Mouse (Mus musculus): ENCODE measurements around the gene Gng2. TPM values are rescaled to one million over a fixed set of nuclear protein-coding genes. Genes with fewer than 3 reads are reported as not detected.
A peak's percentile ranks its signal among the peaks of the same experiment; 100 is the strongest.

Gene Gng2
- polyA plus RNA-seq, 1 experiment from 2014 or later: 63.9 TPM

- Histone ChIP-seq H3K4me1 (no peaks in the 10 kb centered on the region), H3K36me3 (peaks cover 23% of the 10 kb centered on the region), H3K9me3 (replicated peaks) (no peaks in the 10 kb centered on the region), H3K4me3 (no peak overlapping the region), H3K27me3 (ENCODE audit: low read depth, poor library complexity, severe bottlenecking) (no peaks in the 10 kb centered on the region), H3K27ac (no peak overlapping the region)
- DNase-seq (ENCODE audit: low spot score): no peak
- WGBS: 94% methylated on average over 7 of the region's 7 CpGs
These were observed 31.2 kb downstream of the Gng2 start for GRCm38 (mm10) chr14:19946221-19946620.

- 75% methylated on average over 3 of the region's 3 CpGs for WGBS
- no peak overlapping the region for H3K27ac ChIP-seq
- no peak for DNase-seq (ENCODE audit: low spot score)
- H3K9me3 ChIP-seq (replicated peaks): no peaks in the 10 kb centered on the region
- H3K4me3 ChIP-seq: no peak overlapping the region
- no peaks in the 10 kb centered on the region for H3K4me1 ChIP-seq
- H3K36me3 ChIP-seq: 0 out of 2 replicates have a peak, but pooled peaks cover 14% of the 10 kb centered on the region
- no peaks in the 10 kb centered on the region for H3K27me3 ChIP-seq (ENCODE audit: low read depth, poor library complexity, severe bottlenecking)
These were observed 34.7 kb downstream of the Gng2 start for GRCm38 (mm10) chr14:19942732-19943131.

GRCm38 (mm10) chr14:19942329-19942728 is 35.1 kb downstream of the Gng2 start:
- whole genome bisulfite sequencing: 87% methylated on average over 4 of the region's 4 CpGs
- H3K9me3 ChIP-seq (replicated peaks): no peaks in the 10 kb centered on the region
- no peak overlapping the region for H3K27ac ChIP-seq
- no peaks in the 10 kb centered on the region for H3K4me1 ChIP-seq
- no peaks in the 10 kb centered on the region for H3K27me3 ChIP-seq (ENCODE audit: low read depth, poor library complexity, severe bottlenecking)
- H3K4me3 ChIP-seq: no peak overlapping the region
- H3K36me3 ChIP-seq: 0 out of 2 replicates have a peak, but pooled peaks cover 14% of the 10 kb centered on the region
- no peak for DNase-seq (ENCODE audit: low spot score)

GRCm38 (mm10) chr14:19940066-19940465 is 37.4 kb downstream of the Gng2 start:
- DNase-seq (ENCODE audit: low spot score): no peak
- Histone ChIP-seq H3K36me3 (peaks cover 14% of the 10 kb centered on the region; the same call in 1 of the 2 replicates), H3K9me3 (replicated peaks) (no peaks in the 10 kb centered on the region), H3K27ac (no peak overlapping the region), H3K4me3 (no peak overlapping the region), H3K27me3 (ENCODE audit: low read depth, poor library complexity, severe bottlenecking) (no peaks in the 10 kb centered on the region), H3K4me1 (no peaks in the 10 kb centered on the region)
- 100% methylated on average over 1 of the region's 1 CpGs for WGBS

GRCm38 (mm10) chr14:19938545-19938944 is 38.9 kb downstream of the Gng2 start:
- H3K4me3 ChIP-seq: no peak overlapping the region
- no peaks in the 10 kb centered on the region for H3K4me1 ChIP-seq
- DNase-seq (ENCODE audit: low spot score): no peak
- no peaks in the 10 kb centered on the region for H3K27me3 ChIP-seq (ENCODE audit: low read depth, poor library complexity, severe bottlenecking)
- 94% methylated on average over 5 of the region's 5 CpGs for WGBS
- H3K9me3 ChIP-seq (replicated peaks): no peaks in the 10 kb centered on the region
- H3K36me3 ChIP-seq: peaks cover 14% of the 10 kb centered on the region; the same call in 1 of the 2 replicates
- no peak overlapping the region for H3K27ac ChIP-seq

- H3K4me1 ChIP-seq: no peaks in the 10 kb centered on the region
- no peaks in the 10 kb centered on the region for H3K9me3 ChIP-seq (replicated peaks)
- no peaks in the 10 kb centered on the region for H3K27me3 ChIP-seq (ENCODE audit: low read depth, poor library complexity, severe bottlenecking)
- H3K27ac ChIP-seq: no peak overlapping the region
- H3K4me3 ChIP-seq: no peak overlapping the region
- WGBS: 94% methylated on average over 3 of the region's 3 CpGs
- peaks cover 21% of the 10 kb centered on the region; the same call in 1 of the 2 replicates for H3K36me3 ChIP-seq
- DNase-seq (ENCODE audit: low spot score): no peak
These were observed 42.3 kb downstream of the Gng2 start for GRCm38 (mm10) chr14:19935084-19935483.

- Histone ChIP-seq H3K27ac (no peak overlapping the region), H3K36me3 (peaks cover 26% of the 10 kb centered on the region), H3K27me3 (ENCODE audit: low read depth, poor library complexity, severe bottlenecking) (no peaks in the 10 kb centered on the region), H3K4me1 (no peaks in the 10 kb centered on the region), H3K9me3 (replicated peaks) (no peaks in the 10 kb centered on the region), H3K4me3 (no peak overlapping the region)
- no peak for DNase-seq (ENCODE audit: low spot score)
- 91% methylated on average over 6 of the region's 6 CpGs for WGBS
These were observed 44.1 kb downstream of the Gng2 start for GRCm38 (mm10) chr14:19933314-19933713.

- Histone ChIP-seq H3K36me3 (peaks cover 42% of the 10 kb centered on the region), H3K27ac (no peak overlapping the region), H3K27me3 (ENCODE audit: low read depth, poor library complexity, severe bottlenecking) (no peaks in the 10 kb centered on the region), H3K4me1 (no peaks in the 10 kb centered on the region), H3K4me3 (no peak overlapping the region), H3K9me3 (replicated peaks) (no peaks in the 10 kb centered on the region)
- 51% methylated on average over 6 of the region's 6 CpGs for WGBS
- DNase-seq (ENCODE audit: low spot score): no peak
These were observed 49.5 kb downstream of the Gng2 start for GRCm38 (mm10) chr14:19927879-19928278.

- H3K9me3 ChIP-seq (replicated peaks): no peaks in the 10 kb centered on the region
- WGBS: 81% methylated on average over 2 of the region's 2 CpGs
- no peak overlapping the region for H3K27ac ChIP-seq
- H3K4me1 ChIP-seq: no peaks in the 10 kb centered on the region
- H3K36me3 ChIP-seq: peaks cover 42% of the 10 kb centered on the region
- no peaks in the 10 kb centered on the region for H3K27me3 ChIP-seq (ENCODE audit: low read depth, poor library complexity, severe bottlenecking)
- no peak overlapping the region for H3K4me3 ChIP-seq
- no peak for DNase-seq (ENCODE audit: low spot score)
These were observed 50.3 kb downstream of the Gng2 start for GRCm38 (mm10) chr14:19927156-19927555.

GRCm38 (mm10) chr14:19926312-19926711 is 51.1 kb downstream of the Gng2 start:
- 88% methylated on average over 8 of the region's 8 CpGs for WGBS
- no peak overlapping the region for H3K4me3 ChIP-seq
- no peak for DNase-seq (ENCODE audit: low spot score)
- no peak overlapping the region for H3K27ac ChIP-seq
- no peaks in the 10 kb centered on the region for H3K9me3 ChIP-seq (replicated peaks)
- no peaks in the 10 kb centered on the region for H3K27me3 ChIP-seq (ENCODE audit: low read depth, poor library complexity, severe bottlenecking)
- no peaks in the 10 kb centered on the region for H3K4me1 ChIP-seq
- peaks cover 42% of the 10 kb centered on the region for H3K36me3 ChIP-seq

- H3K27ac ChIP-seq: no peak overlapping the region
- no peaks in the 10 kb centered on the region for H3K9me3 ChIP-seq (replicated peaks)
- WGBS: 83% methylated on average over 6 of the region's 6 CpGs
- no peak overlapping the region for H3K4me3 ChIP-seq
- H3K36me3 ChIP-seq: peaks cover 34% of the 10 kb centered on the region
- H3K4me1 ChIP-seq: peaks cover 9% of the 10 kb centered on the region
- no peaks in the 10 kb centered on the region for H3K27me3 ChIP-seq (ENCODE audit: low read depth, poor library complexity, severe bottlenecking)
- DNase-seq (ENCODE audit: low spot score): no peak
These were observed 52.3 kb downstream of the Gng2 start for GRCm38 (mm10) chr14:19925157-19925556.

- no peaks in the 10 kb centered on the region for H3K9me3 ChIP-seq (replicated peaks)
- peaks cover 15% of the 10 kb centered on the region for H3K4me1 ChIP-seq
- no peak for DNase-seq (ENCODE audit: low spot score)
- no peaks in the 10 kb centered on the region for H3K27me3 ChIP-seq (ENCODE audit: low read depth, poor library complexity, severe bottlenecking)
- no peak overlapping the region for H3K27ac ChIP-seq
- WGBS: 88% methylated on average over 2 of the region's 2 CpGs
- no peak overlapping the region for H3K4me3 ChIP-seq
- peaks cover 27% of the 10 kb centered on the region for H3K36me3 ChIP-seq
These were observed 53.3 kb downstream of the Gng2 start for GRCm38 (mm10) chr14:19924086-19924485.

GRCm38 (mm10) chr14:19920254-19920691 is 57.2 kb downstream of the Gng2 start:
- 70% methylated on average over 13 of the region's 13 CpGs for WGBS
- Histone ChIP-seq H3K27ac (peak overlapping the region; percentile 77), H3K27me3 (ENCODE audit: low read depth, poor library complexity, severe bottlenecking) (no peaks in the 10 kb centered on the region), H3K4me1 (peaks cover 30% of the 10 kb centered on the region), H3K36me3 (peaks cover 19% of the 10 kb centered on the region), H3K4me3 (no peak overlapping the region), H3K9me3 (replicated peaks) (no peaks in the 10 kb centered on the region)
- DNase-seq (ENCODE audit: low spot score): peak; percentile 40

GRCm38 (mm10) chr14:19919789-19920188 is 57.6 kb downstream of the Gng2 start:
- peaks cover 19% of the 10 kb centered on the region for H3K36me3 ChIP-seq
- WGBS: 74% methylated on average over 7 of the region's 7 CpGs
- no peak for DNase-seq (ENCODE audit: low spot score)
- no peaks in the 10 kb centered on the region for H3K27me3 ChIP-seq (ENCODE audit: low read depth, poor library complexity, severe bottlenecking)
- peak overlapping the region; percentile 77 for H3K27ac ChIP-seq
- H3K4me1 ChIP-seq: peaks cover 30% of the 10 kb centered on the region
- H3K9me3 ChIP-seq (replicated peaks): no peaks in the 10 kb centered on the region
- no peak overlapping the region for H3K4me3 ChIP-seq

All from limb, embryonic 10.5 days (tissue).